Mouse (Mus musculus) ES-E14 (cell line): ENCODE measurements at regions not wholly inside any gene's neighbourhood (a gene's known extent, or its start where the extent isn't known, plus 50 kb on each side); places are given as distances from the start of the nearest gene placed in this dataset.

Experiments
- DNase-seq: peaks from one replicate; pipeline ENCODE4 v3.0.0-alpha.2; 2013; ENCODE audit warnings: low read depth, low spot score
- H3K27ac ChIP-seq: 2 replicates; pipeline ENCODE4 v1.5.1; 2012; ENCODE audit warnings: low read depth, mild to moderate bottlenecking, low read length, moderate library complexity, mixed read lengths; ENCODE audit not compliant: poor library complexity, insufficient read depth, severe bottlenecking
- H3K36me3 ChIP-seq: 2 replicates; pipeline ENCODE4 v1.6.1; 2012; ENCODE audit warnings: mild to moderate bottlenecking, low read length, moderate library complexity, mixed read lengths; ENCODE audit not compliant: control insufficient read depth, poor library complexity, insufficient read depth, severe bottlenecking
- H3K4me1 ChIP-seq, 2 experiments: fragments of 150-350 bp in 1 of 2; sonication (generic) in 1 of 2; 2 replicates each; pipeline ENCODE4 v1.6.1; 2012; ENCODE audit warnings: low read length in 2 of 2, mild to moderate bottlenecking in 1 of 2, mixed read lengths in 1 of 2; ENCODE audit not compliant: control insufficient read depth in 2 of 2, insufficient read depth in 2 of 2, poor library complexity in 1 of 2
- H3K4me3 ChIP-seq, 2 experiments: fragments of 150-350 bp in 1 of 2; sonication (generic) in 1 of 2; 2 replicates each; pipeline ENCODE4 v1.5.1; 2012; ENCODE audit warnings: low read length in 2 of 2, low read depth in 1 of 2, mild to moderate bottlenecking in 1 of 2, mixed read lengths in 1 of 2; ENCODE audit not compliant: insufficient read depth in 1 of 2, poor library complexity in 1 of 2, severe bottlenecking in 1 of 2
- H3K9ac ChIP-seq: 2 replicates; pipeline ENCODE4 v1.6.1; 2012; ENCODE audit warnings: low read depth, mild to moderate bottlenecking, low read length, mixed read lengths; ENCODE audit not compliant: poor library complexity, insufficient read depth, severe bottlenecking
- H3K9me3 ChIP-seq: fragments of 150-350 bp; sonication (generic); 2 replicates; pipeline ENCODE4 v1.6.1; 2012; ENCODE audit warnings: low read depth, mild to moderate bottlenecking, low read length; ENCODE audit not compliant: control insufficient read depth, insufficient read depth
- CHD2 ChIP-seq: IDR thresholded peaks from 2 replicates; pipeline ENCODE4 v1.6.1; 2014; ENCODE audit warnings: mild to moderate bottlenecking, low read depth, low read length, inconsistent platforms
- HCFC1 ChIP-seq: IDR thresholded peaks from 2 replicates; pipeline ENCODE4 v1.6.1; 2012; ENCODE audit warnings: low read length, inconsistent platforms, borderline replicate concordance; ENCODE audit not compliant: insufficient read depth
- MAFK ChIP-seq: IDR thresholded peaks from 2 replicates; pipeline ENCODE4 v1.6.1; 2014; ENCODE audit warnings: mild to moderate bottlenecking, low read depth, low read length, inconsistent platforms; ENCODE audit not compliant: insufficient read depth
- ZC3H11A ChIP-seq: IDR thresholded peaks from 2 replicates; pipeline ENCODE4 v1.6.1; 2012; ENCODE audit warnings: low read depth, mild to moderate bottlenecking, inconsistent platforms, low read length, borderline replicate concordance
- ZNF384 ChIP-seq: IDR thresholded peaks from 2 replicates; pipeline ENCODE4 v1.6.1; 2012; ENCODE audit warnings: low read depth, low read length, inconsistent platforms
- in situ Hi-C, 2 experiments: fragments of 600-800 bp; cut with MboI; formaldehyde crosslinking; loops; one replicate each; pipeline ENCODE4 v1.15.1; 2025; ENCODE audit warnings: low sequenced_read_pairs in 2 of 2, inconsistent platforms in 1 of 2; ENCODE audit not compliant: unreplicated experiment in 2 of 2

DNA sequence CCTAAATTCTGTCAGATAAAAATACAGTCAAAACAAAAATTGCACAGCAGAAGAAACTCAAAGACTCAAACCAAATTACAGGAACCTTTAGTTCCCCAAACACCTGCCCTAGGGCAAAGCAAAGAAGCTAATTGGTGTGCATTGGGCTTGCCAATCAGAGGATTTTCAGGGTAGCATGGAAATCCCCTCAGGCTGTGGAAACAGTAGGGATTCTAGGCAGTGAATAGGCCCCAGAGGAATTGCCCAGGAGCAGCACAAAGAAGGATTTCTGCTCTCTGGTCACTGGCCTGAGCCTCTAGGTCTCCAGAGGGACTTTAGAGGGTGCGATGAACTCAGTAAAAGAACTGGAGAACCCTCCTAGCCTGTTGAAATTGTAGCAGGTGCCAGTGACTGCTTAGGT, 220.1 kb upstream of the Sp4 start:
- no peaks in the 10 kb centered on the region for H3K36me3 ChIP-seq
- H3K9me3 ChIP-seq: no peaks in the 10 kb centered on the region
- H3K27ac ChIP-seq: no peak overlapping the region
- no peak overlapping the region for H3K4me3 ChIP-seq
- in situ Hi-C loops: loop anchor here in 1 of 2 experiments (10.0 kb wide), 1 partner anchor 313 kb away; no protein-coding TSS in a partner anchor
- TF ChIP-seq HCFC1: no peak
- TF ChIP-seq CHD2: no peak
- no peak for TF ChIP-seq MAFK
- no peak for TF ChIP-seq ZNF384
- TF ChIP-seq ZC3H11A: no peak
- H3K4me1 ChIP-seq: peaks cover 9 to 14% of the 10 kb centered on the region in 2 experiments
- no peak overlapping the region for H3K9ac ChIP-seq
- DNase-seq: no peak

- H3K36me3 ChIP-seq: no peaks in the 10 kb centered on the region
- TF ChIP-seq MAFK (no peak), ZC3H11A (no peak), ZNF384 (no peak), CHD2 (no peak), HCFC1 (no peak)
- H3K27ac ChIP-seq: no peak overlapping the region
- no peaks in the 10 kb centered on the region for H3K9me3 ChIP-seq
- DNase-seq: no peak
- H3K4me3 ChIP-seq: no peak overlapping the region
- in situ Hi-C loops: loop anchor here in 1 of 2 experiments (10.0 kb wide), 1 partner anchor 315 kb away; no protein-coding TSS in a partner anchor
- peaks cover 9 to 14% of the 10 kb centered on the region in 2 experiments for H3K4me1 ChIP-seq
- no peak overlapping the region for H3K9ac ChIP-seq
These were observed 218.6 kb upstream of the Sp4 start for GRCm38 (mm10) chr12:118519801-118520327.

- Histone ChIP-seq H3K36me3 (no peaks in the 10 kb centered on the region), H3K4me3 (no peak overlapping the region), H3K4me1 (no peaks in the 10 kb centered on the region), H3K9me3 (no peaks in the 10 kb centered on the region), H3K27ac (no peak overlapping the region), H3K9ac (no peak overlapping the region)
- TF ChIP-seq HCFC1 (no peak), MAFK (no peak), CHD2 (no peak), ZC3H11A (no peak), ZNF384 (no peak)
- DNase-seq: no peak
- in situ Hi-C loops: no loop called here
These were observed 209.7 kb upstream of the Sp4 start for GRCm38 (mm10) chr12:118510989-118511388.

- Histone ChIP-seq H3K36me3 (no peaks in the 10 kb centered on the region), H3K4me1 (no peaks in the 10 kb centered on the region), H3K9me3 (no peaks in the 10 kb centered on the region), H3K27ac (no peak overlapping the region), H3K4me3 (no peak overlapping the region), H3K9ac (no peak overlapping the region)
- no peak for TF ChIP-seq HCFC1
- no peak for TF ChIP-seq CHD2
- no peak for TF ChIP-seq MAFK
- no peak for TF ChIP-seq ZNF384
- no peak for TF ChIP-seq ZC3H11A
- in situ Hi-C loops: no loop called here
- DNase-seq: no peak
These were observed 208.0 kb upstream of the Sp4 start for GRCm38 (mm10) chr12:118508972-118509917.
